Mouse (Mus musculus) hindbrain, embryonic 10.5 days (tissue): Measurements from ENCODE around the gene Dmxl2. TPM values are rescaled to one million over a fixed set of nuclear protein-coding genes. Genes with fewer than 3 reads are reported as not detected.

ENCODE experiments used
- DNase-seq: peaks from one replicate; pipeline ENCODE4 v3.0.0-alpha.2; 2017; ENCODE audit warnings: low spot score
- H3K27ac ChIP-seq: fragments of 300-500 bp; sonication (generic); 2 replicates; pipeline ENCODE4 v1.5.1; 2016; ENCODE audit warnings: mild to moderate bottlenecking, moderate library complexity
- H3K27me3 ChIP-seq: fragments of 300-500 bp; sonication (generic); 2 replicates; pipeline ENCODE4 v1.6.1; 2016; ENCODE audit warnings: mild to moderate bottlenecking; ENCODE audit not compliant: poor library complexity, insufficient read depth, severe bottlenecking
- H3K36me3 ChIP-seq: fragments of 300-500 bp; sonication (generic); 2 replicates; pipeline ENCODE4 v1.6.1; 2016; ENCODE audit warnings: mild to moderate bottlenecking, moderate library complexity
- H3K4me1 ChIP-seq: fragments of 300-500 bp; sonication (generic); replicated peaks from 2 replicates; pipeline ENCODE4 v1.6.1; 2016; ENCODE audit warnings: mild to moderate bottlenecking
- H3K4me3 ChIP-seq: fragments of 300-500 bp; sonication (generic); 2 replicates; pipeline ENCODE4 v1.5.1; 2016; ENCODE audit warnings: mild to moderate bottlenecking, moderate library complexity
- H3K9me3 ChIP-seq: fragments of 300-500 bp; sonication (generic); 2 replicates; pipeline ENCODE4 v1.6.1; 2016; ENCODE audit warnings: mild to moderate bottlenecking, moderate library complexity
- WGBS: fragments of 180-500 bp; shearing (Covaris S2); methylation state at CpG from one replicate; pipeline ENCODE4 v1.1.7; 2016; 5-methylcytosine and 5-hydroxymethylcytosine counted together
- polyA plus RNA-seq: library from polyadenylated mRNA; unstranded; fragments of >200 nt; fragmentation: Nextera tagmentation; extraction: Ambion mirVana; gene quantifications from 2 replicates; pipeline ENCODE4 v1.2.1, GENCODE M21; 2016

Gene Dmxl2
- polyA plus RNA-seq, 1 experiment from 2014 or later: 10.7 TPM

DNA sequence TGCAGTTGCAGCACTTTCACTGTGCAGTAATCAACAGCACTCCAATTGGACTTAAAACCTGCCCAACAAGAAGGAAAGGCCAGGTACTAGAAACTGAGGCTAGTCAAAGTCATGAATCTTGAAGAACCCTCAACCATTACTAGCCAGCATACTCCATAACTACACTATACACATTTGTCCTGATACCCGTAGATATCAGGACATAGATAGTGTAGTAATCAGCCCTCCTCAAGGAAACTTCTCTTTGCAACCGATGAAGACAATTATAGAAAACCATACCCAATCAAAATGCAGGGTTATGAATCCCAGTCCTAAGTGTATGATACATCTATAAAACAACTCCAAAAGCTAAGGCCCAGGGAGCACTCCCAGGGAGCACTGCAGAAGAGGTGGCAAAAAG is 16.5 kb downstream of the Dmxl2 start:
- no peaks in the 10 kb centered on the region for H3K36me3 ChIP-seq
- no peaks in the 10 kb centered on the region for H3K4me1 ChIP-seq
- no peaks in the 10 kb centered on the region for H3K9me3 ChIP-seq
- 94% methylated on average over 2 of the region's 2 CpGs for WGBS
- no peak overlapping the region for H3K4me3 ChIP-seq
- DNase-seq: no peak
- H3K27ac ChIP-seq: no peak overlapping the region
- no peaks in the 10 kb centered on the region for H3K27me3 ChIP-seq

DNA sequence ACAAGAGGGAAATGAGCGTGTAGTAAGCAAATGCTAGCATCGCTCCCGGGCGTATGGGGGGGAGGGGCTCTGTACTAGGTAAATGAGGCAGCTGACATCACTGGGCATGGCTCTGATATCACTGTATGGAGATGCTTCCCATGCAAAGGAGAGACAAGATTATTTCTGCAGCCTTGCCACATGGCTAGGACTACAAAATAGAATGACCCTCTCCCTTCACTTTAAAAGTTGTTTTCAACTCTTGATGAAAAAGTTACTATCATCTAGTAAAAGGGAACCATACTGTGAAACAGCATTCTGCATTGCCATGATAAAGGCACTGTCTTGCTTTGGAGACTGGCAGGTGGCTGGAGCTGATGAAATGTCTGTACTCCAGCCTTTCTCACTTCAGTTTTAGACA is 18.2 kb downstream of the Dmxl2 start:
- Histone ChIP-seq H3K4me3 (no peak overlapping the region), H3K36me3 (no peaks in the 10 kb centered on the region), H3K4me1 (no peaks in the 10 kb centered on the region), H3K27ac (no peak overlapping the region), H3K9me3 (no peaks in the 10 kb centered on the region), H3K27me3 (no peaks in the 10 kb centered on the region)
- no peak for DNase-seq
- WGBS: 63% methylated on average over 4 of the region's 4 CpGs

DNA sequence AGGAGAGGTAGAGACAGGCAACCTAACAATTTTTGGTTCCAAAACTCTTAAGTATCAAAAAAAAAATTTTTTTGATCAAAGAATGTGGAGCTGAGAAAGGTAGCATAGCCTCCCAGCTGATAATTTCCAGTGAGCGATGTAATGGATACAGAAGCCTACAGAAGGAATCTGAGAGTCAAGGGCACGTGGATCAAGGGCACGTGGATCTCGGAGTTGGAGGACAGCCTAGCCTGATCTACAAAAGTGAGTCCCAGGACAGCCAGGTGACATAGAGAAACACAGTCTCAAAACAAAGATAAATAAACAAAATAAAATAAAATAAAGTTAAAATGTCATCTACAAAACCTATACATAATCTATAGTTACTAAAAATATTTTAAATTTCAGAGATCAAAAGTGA is 18.7 kb downstream of the Dmxl2 start:
- no peaks in the 10 kb centered on the region for H3K27me3 ChIP-seq
- no peak for DNase-seq
- H3K36me3 ChIP-seq: no peaks in the 10 kb centered on the region
- no peaks in the 10 kb centered on the region for H3K4me1 ChIP-seq
- WGBS: 86% methylated on average over 4 of the region's 4 CpGs
- H3K27ac ChIP-seq: no peak overlapping the region
- no peak overlapping the region for H3K4me3 ChIP-seq
- no peaks in the 10 kb centered on the region for H3K9me3 ChIP-seq

DNA sequence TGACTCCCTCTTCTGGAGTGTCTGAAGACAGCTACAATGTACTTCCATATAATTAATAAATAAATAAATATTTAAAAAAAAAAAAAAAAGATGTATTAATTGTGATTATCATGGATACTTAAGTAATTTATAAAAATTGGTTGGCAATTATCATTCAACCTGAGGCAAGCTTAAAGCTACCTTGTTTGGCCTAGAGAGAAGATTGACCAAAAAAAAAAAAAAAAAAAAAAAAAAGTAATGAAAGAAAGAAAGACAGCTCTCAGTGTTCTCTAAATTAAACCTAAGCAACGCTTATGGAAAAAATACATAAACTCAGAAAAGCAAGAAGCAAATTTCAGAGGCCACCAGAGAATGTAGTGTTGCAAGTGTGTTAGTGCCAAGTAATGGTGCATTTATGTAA is 22.4 kb downstream of the Dmxl2 start:
- WGBS: 100% methylated on average over 1 of the region's 1 CpGs
- no peak for DNase-seq
- Histone ChIP-seq H3K4me3 (no peak overlapping the region), H3K27ac (no peak overlapping the region), H3K9me3 (no peaks in the 10 kb centered on the region), H3K4me1 (no peaks in the 10 kb centered on the region), H3K36me3 (no peaks in the 10 kb centered on the region), H3K27me3 (no peaks in the 10 kb centered on the region)

DNA sequence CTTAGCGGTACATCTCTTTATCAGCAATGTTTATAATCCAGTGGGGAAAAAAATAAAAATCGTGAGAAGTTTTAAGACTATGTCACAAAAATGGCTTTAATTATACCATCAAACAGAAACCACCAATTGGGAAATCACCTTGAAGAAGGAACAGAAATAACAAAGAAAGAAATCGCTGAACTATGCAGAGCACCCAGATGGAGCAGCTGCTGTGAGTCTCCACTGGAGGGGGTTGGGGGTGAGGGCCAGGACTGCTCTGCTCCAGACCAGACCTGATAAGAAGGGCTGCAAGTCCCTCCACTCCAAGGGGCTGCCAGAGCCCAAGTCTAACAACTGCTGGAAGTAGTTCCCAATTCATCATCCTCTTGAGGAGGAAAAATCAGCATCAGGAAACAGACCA is 23.3 kb downstream of the Dmxl2 start:
- no peak overlapping the region for H3K27ac ChIP-seq
- no peak for DNase-seq
- no peaks in the 10 kb centered on the region for H3K27me3 ChIP-seq
- 74% methylated on average over 3 of the region's 3 CpGs for WGBS
- H3K4me3 ChIP-seq: no peak overlapping the region
- no peaks in the 10 kb centered on the region for H3K9me3 ChIP-seq
- H3K4me1 ChIP-seq: no peaks in the 10 kb centered on the region
- H3K36me3 ChIP-seq: no peaks in the 10 kb centered on the region

DNA sequence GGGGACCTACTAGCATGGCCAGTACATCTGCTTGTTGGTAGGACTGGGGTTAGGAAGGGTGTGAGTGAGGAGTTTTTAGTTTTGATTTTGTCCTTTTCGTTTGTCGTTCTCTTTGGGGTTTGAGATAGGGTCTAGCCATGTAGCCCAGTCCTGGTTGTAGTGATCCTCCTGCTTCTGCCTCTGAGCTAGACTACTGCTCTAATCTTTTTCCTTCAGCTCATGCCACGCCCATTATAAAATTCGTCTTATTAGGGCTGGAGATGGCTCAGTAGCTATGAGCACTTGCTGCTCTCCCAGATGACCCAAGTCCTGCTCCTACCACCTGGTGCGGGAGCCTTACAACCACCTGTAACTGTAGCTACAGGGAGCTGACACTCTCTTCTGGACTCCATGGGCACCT is 26.9 kb downstream of the Dmxl2 start:
- WGBS: 90% methylated on average over 5 of the region's 5 CpGs
- Histone ChIP-seq H3K4me1 (no peaks in the 10 kb centered on the region), H3K27ac (no peak overlapping the region), H3K36me3 (no peaks in the 10 kb centered on the region), H3K9me3 (no peaks in the 10 kb centered on the region), H3K4me3 (no peak overlapping the region), H3K27me3 (no peaks in the 10 kb centered on the region)
- no peak for DNase-seq

DNA sequence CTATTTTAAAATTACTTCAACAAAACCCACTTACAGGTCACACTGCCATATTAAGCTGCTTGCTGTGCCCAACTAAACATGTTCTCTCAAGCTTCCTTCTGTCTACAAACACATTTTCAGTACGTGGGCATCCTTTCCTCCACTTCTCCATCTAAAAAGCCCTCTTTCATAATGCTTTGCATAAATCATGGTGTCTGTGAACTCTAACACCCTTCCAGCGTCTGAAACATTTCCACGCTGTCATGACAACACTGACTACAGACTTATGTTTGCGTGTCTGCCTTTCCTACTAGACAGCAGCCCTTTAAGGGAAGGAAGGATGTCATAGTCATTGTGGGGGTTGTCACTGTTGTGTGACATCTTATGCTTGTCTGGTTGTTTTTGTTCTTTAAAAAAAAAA is 27.4 kb downstream of the Dmxl2 start:
- no peak for DNase-seq
- Histone ChIP-seq H3K9me3 (no peaks in the 10 kb centered on the region), H3K4me1 (no peaks in the 10 kb centered on the region)

DNA sequence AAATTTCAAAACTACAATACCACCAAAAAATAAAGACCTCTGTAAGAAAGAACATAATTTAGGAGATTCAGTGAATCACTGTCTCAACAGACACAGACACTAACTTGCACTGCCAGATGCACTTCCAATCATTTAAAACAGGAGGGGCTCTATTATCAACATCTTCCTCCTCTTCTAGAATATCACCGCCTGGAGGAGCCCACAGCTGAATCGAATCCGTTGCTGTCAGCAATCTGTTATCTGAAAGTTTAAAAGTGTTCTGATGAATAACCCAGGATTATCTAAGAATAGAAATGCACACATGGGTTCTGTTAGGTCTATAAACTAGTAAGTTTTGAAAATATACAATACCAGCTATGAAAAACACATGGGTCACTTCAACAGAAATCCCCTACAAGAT is 28.6 kb downstream of the Dmxl2 start:
- H3K9me3 ChIP-seq: no peaks in the 10 kb centered on the region
- DNase-seq: no peak
- H3K27me3 ChIP-seq: no peaks in the 10 kb centered on the region
- H3K4me3 ChIP-seq: no peak overlapping the region
- H3K36me3 ChIP-seq: no peaks in the 10 kb centered on the region
- H3K4me1 ChIP-seq: no peaks in the 10 kb centered on the region
- no peak overlapping the region for H3K27ac ChIP-seq
- 70% methylated on average over 3 of the region's 3 CpGs for WGBS

More for the DNA sequence above, 27.4 kb downstream of the Dmxl2 start:
- H3K36me3 ChIP-seq: no peaks in the 10 kb centered on the region
- H3K4me3 ChIP-seq: no peak overlapping the region
- no peak overlapping the region for H3K27ac ChIP-seq
- 80% methylated on average over 4 of the region's 4 CpGs for WGBS
- H3K27me3 ChIP-seq: no peaks in the 10 kb centered on the region

DNA sequence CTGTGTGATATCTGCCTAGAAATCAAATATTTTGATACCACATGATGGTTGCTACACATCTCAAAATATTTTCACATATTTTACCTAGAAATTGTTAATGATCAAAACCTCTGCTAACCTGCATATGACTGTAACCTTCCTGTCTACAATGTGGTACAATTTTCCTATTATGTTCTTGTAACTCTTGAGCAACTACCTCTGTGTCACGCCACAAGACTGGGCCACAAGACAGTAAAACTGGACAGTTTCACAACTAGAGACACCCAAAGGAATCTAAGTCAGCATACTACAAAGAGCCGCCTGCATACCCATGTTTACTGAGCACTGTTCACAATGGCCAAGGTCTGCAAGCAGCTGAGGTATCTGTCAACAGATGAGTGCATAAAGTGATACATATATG is 32.1 kb downstream of the Dmxl2 start:
- WGBS: 89% methylated on average over 2 of the region's 2 CpGs
- Histone ChIP-seq H3K4me1 (no peaks in the 10 kb centered on the region), H3K36me3 (no peaks in the 10 kb centered on the region), H3K27me3 (no peaks in the 10 kb centered on the region), H3K27ac (no peak overlapping the region), H3K4me3 (no peak overlapping the region), H3K9me3 (no peaks in the 10 kb centered on the region)
- no peak for DNase-seq

DNA sequence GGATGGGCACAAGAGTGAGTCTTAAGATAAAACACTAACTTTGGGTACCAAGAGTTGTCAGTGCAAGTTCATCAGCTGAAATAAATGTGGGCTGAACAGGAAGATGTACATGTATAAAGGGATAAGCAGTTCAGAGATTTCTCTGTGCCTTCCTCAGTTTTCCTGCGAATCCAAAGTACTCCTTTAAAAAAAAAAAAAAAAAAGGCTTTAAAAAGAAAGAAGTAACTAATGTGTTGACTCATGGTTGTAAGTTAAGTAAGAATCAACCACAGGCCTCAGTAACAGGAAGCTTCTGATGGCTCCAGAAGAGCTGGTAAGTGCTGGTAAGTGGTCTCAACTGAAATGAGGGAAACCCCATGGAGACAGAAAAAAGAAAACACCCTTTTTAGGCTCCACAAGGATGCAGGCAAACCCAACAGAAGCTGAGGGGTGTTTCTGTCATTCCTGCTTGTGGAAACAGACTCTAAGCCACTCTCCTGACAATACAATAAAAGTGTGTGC is 33.9 kb downstream of the Dmxl2 start:
- Histone ChIP-seq H3K4me3 (no peak overlapping the region), H3K27me3 (no peaks in the 10 kb centered on the region), H3K9me3 (no peaks in the 10 kb centered on the region), H3K36me3 (no peaks in the 10 kb centered on the region), H3K4me1 (no peaks in the 10 kb centered on the region), H3K27ac (no peak overlapping the region)
- DNase-seq: no peak
- 87% methylated on average over 1 of the region's 1 CpGs for WGBS

DNA sequence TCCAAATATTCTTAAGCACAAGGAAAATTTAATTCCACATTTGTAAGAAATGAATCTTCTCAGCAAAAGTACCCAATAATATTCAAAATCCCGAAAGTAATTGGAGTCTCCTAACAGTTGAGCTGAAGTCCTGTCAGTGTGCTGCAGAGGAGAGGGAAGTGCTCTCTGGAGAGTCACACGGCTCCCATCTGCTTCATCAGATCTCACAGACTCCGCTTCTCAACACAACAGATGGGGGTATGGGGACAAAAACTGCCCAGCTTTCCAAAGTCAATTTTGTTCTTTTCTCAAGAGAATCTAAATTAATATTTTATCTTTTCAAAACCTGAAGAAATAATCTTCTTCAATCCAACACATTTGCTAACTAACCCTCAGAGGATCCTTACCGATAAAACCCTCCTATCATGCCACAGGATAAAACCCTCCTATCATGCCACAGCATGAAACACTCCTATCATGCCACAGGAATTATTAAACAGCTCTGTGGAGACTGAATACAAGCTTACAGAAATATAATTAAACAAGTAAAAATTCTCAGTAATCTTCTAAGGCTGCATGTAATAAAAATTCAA is 37.9 kb downstream of the Dmxl2 start:
- Histone ChIP-seq H3K4me1 (no peaks in the 10 kb centered on the region), H3K36me3 (no peaks in the 10 kb centered on the region), H3K27ac (no peak overlapping the region), H3K4me3 (no peak overlapping the region), H3K9me3 (no peaks in the 10 kb centered on the region), H3K27me3 (no peaks in the 10 kb centered on the region)
- DNase-seq: no peak
- WGBS: 81% methylated on average over 4 of the region's 4 CpGs

DNA sequence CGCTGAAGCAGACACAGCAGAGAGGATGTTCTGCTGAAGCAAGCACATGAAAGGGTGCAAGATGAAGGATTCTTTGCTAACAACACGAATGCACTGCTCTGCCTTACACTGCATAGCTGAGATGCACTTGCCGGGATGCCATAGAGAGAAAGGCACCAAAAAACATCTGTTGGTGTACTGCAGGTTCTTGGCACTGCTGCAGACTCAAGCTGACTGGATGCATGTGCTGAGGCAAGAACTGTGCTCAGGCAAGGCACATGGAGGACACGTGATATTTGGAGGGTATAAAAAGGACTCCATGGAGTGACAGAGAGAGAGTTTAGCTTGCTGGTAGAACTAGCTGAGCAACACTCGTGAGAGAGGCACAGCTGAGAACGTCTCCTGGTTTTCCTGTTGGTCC is 62.4 kb downstream of the Dmxl2 start:
- WGBS: 86% methylated on average over 6 of the region's 6 CpGs
- DNase-seq: no peak
- no peaks in the 10 kb centered on the region for H3K36me3 ChIP-seq
- no peaks in the 10 kb centered on the region for H3K27me3 ChIP-seq
- no peak overlapping the region for H3K4me3 ChIP-seq
- H3K4me1 ChIP-seq: no peaks in the 10 kb centered on the region
- no peak overlapping the region for H3K27ac ChIP-seq
- no peaks in the 10 kb centered on the region for H3K9me3 ChIP-seq

DNA sequence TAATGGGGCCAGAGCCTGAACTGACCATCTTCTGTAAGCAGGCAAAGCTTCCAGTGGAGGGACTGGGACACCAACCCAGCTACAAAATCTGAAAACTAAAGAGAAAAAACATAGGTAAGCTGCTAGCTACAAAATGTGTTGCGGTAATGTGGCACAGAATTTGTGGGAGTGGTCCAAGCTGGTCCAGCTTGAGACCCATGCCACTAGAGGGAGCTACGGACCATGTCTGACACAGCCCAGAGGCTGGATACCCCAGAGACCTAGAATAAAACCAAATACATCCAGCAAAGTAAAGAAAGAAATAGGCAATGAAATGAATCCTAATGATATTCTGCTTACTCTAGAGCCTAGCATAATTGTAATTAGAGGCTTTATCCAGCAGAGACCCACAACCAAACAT is 63.2 kb downstream of the Dmxl2 start:
- Histone ChIP-seq H3K27me3 (no peaks in the 10 kb centered on the region), H3K4me1 (no peaks in the 10 kb centered on the region), H3K4me3 (no peak overlapping the region), H3K9me3 (no peaks in the 10 kb centered on the region), H3K27ac (no peak overlapping the region), H3K36me3 (no peaks in the 10 kb centered on the region)
- WGBS: 34% methylated on average over 2 of the region's 2 CpGs
- DNase-seq: peak; percentile 46

DNA sequence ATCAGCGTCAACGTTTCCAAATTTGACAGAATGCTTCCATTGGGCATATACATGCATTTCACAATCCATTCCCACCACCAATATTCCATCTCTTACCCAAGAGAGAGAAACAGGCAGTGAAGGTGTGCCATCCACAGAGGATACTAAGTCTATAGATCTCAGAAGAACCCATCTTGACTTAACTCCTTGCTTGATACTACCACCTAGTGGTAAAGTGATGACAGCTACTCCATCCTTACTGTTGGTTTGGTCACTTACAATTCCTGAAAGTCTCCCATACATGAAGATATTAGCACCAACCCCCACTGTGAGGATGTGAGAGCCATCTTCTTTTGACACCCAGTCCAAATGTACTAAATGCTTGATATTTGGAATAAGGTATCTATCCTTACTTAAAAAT is 85.2 kb downstream of the Dmxl2 start:
- WGBS: 98% methylated on average over 2 of the region's 2 CpGs
- DNase-seq: no peak
- H3K9me3 ChIP-seq: no peaks in the 10 kb centered on the region
- no peak overlapping the region for H3K4me3 ChIP-seq
- H3K27me3 ChIP-seq: no peaks in the 10 kb centered on the region
- H3K27ac ChIP-seq: no peak overlapping the region
- no peaks in the 10 kb centered on the region; the same call in 1 of the 2 replicates for H3K36me3 ChIP-seq
- H3K4me1 ChIP-seq: no peaks in the 10 kb centered on the region
